Mouse (Mus musculus): Measurements from ENCODE around the gene Vmn2r34. TPM values are rescaled to one million over a fixed set of nuclear protein-coding genes. Genes with fewer than 3 reads are reported as not detected.
"Not testable (repeated sequence)": the region's sequence is repeated elsewhere in the genome, so short reads cannot be mapped to it uniquely, and the experiment has no call there.

Gene Vmn2r34
- total RNA-seq (2014; rRNA removed) (not detected in 2 replicates), polyA plus RNA-seq (2012; rRNA removed) (not detected in 2 replicates)

- not testable (repeated sequence) for H3K27me3 ChIP-seq (ENCODE audit: control insufficient read depth, insufficient read depth, low read length); H3K27ac ChIP-seq (replicated peaks; ENCODE audit: insufficient read depth, low read depth, low read length); H3K4me3 ChIP-seq (ENCODE audit: insufficient read depth, low read depth, low read length); DNase-seq (ENCODE audit: extremely low read depth, low read depth, low spot score); H3K4me1 ChIP-seq (ENCODE audit: control insufficient read depth, insufficient read depth, low read length); H3K9ac ChIP-seq (ENCODE audit: low read depth, low read length); H3K79me2 ChIP-seq (ENCODE audit: control insufficient read depth, insufficient read depth, low read length); H3K36me3 ChIP-seq (ENCODE audit: control insufficient read depth, insufficient read depth, low read length)
- WGBS, result 39% methylated on average over 2 of the region's 2 CpGs
Measured at GRCm38 (mm10) chr7:7689413-7689812, at the start of gene Vmn2r34. Gene Vmn2r34, minus strand, starts transcription at chr7:7689513.

- not testable (repeated sequence) for DNase-seq (ENCODE audit: extremely low read depth, low read depth, low spot score); H3K9ac ChIP-seq (ENCODE audit: low read depth, low read length); H3K4me1 ChIP-seq (ENCODE audit: control insufficient read depth, insufficient read depth, low read length); H3K27me3 ChIP-seq (ENCODE audit: control insufficient read depth, insufficient read depth, low read length); H3K36me3 ChIP-seq (ENCODE audit: control insufficient read depth, insufficient read depth, low read length); H3K27ac ChIP-seq (replicated peaks; ENCODE audit: insufficient read depth, low read depth, low read length); H3K79me2 ChIP-seq (ENCODE audit: control insufficient read depth, insufficient read depth, low read length); H3K4me3 ChIP-seq (ENCODE audit: insufficient read depth, low read depth, low read length)
- WGBS, result 75% methylated on average over 2 of the region's 2 CpGs
Measured at GRCm38 (mm10) chr7:7674032-7674431, 15.3 kb downstream of the Vmn2r34 start.

Other genes with a start within 250 kb of the Vmn2r34 start
- not detected in 2 replicates for gene Vmn2r32, start 209.5 kb downstream of the Vmn2r34 start, total RNA-seq (2014; rRNA removed)
- gene Vmn2r32, start 209.5 kb downstream of the Vmn2r34 start, polyA plus RNA-seq (2012; rRNA removed), result not detected in 2 replicates
- gene Vmn2r33, start 122.7 kb downstream of the Vmn2r34 start, total RNA-seq (2014; rRNA removed), result not detected in 2 replicates
- not detected in 2 replicates for gene Vmn2r33, start 122.7 kb downstream of the Vmn2r34 start, polyA plus RNA-seq (2012; rRNA removed)
- gene Vmn2r35, start 130.4 kb upstream of the Vmn2r34 start, total RNA-seq (2014; rRNA removed), result not detected in 2 replicates
- not detected in 2 replicates for gene Vmn2r35, start 130.4 kb upstream of the Vmn2r34 start, polyA plus RNA-seq (2012; rRNA removed)
- gene Vmn2r36, start 213.0 kb upstream of the Vmn2r34 start, total RNA-seq (2014; rRNA removed), result not detected in 2 replicates
- not detected in 2 replicates for gene Vmn2r36, start 213.0 kb upstream of the Vmn2r34 start, polyA plus RNA-seq (2012; rRNA removed)

Measured in liver, adult 2 months (tissue).